Mouse (Mus musculus): Measurements from ENCODE around the gene Ptprn2. TPM values are rescaled to one million over a fixed set of nuclear protein-coding genes. Genes with fewer than 3 reads are reported as not detected.

Ptprn2 gene
- polyA plus RNA-seq, 1 experiment from 2014 or later = 0.18 TPM

- peak overlapping the region; percentile 27 for H3K4me3 ChIP-seq (replicated peaks)
- peaks cover 91% of the 10 kb centered on the region for H3K27me3 ChIP-seq
- ATAC-seq (replicated peaks; ENCODE audit: low FRiP score) = peak; percentile 55; the same call in 1 of the 2 replicates
- H3K4me1 ChIP-seq = peaks cover 24% of the 10 kb centered on the region
- WGBS = 2% methylated on average over 30 of the region's 30 CpGs
- H3K9ac ChIP-seq = no peak overlapping the region
- H3K36me3 ChIP-seq = no peaks in the 10 kb centered on the region
- H3K27ac ChIP-seq = no peak overlapping the region
- H3K4me2 ChIP-seq = peak overlapping the region; percentile 58
- H3K9me3 ChIP-seq (replicated peaks) = no peaks in the 10 kb centered on the region
Measured at GRCm38 (mm10) chr12:117160211-117160891, 674.8 kb downstream of the Ptprn2 start.

- 51% methylated on average over 3 of the region's 3 CpGs for WGBS
- peaks cover 81% of the 10 kb centered on the region for H3K27me3 ChIP-seq
- no peak overlapping the region for H3K27ac ChIP-seq
Measured at GRCm38 (mm10) chr12:117162180-117162579, 676.7 kb downstream of the Ptprn2 start.

GRCm38 (mm10) chr12:117163789-117164188, 678.3 kb downstream of the Ptprn2 start:
- Histone ChIP-seq H3K9ac (no peak overlapping the region), H3K36me3 (no peaks in the 10 kb centered on the region), H3K27ac (no peak overlapping the region), H3K4me3 (replicated peaks) (no peak overlapping the region), H3K4me2 (no peak overlapping the region), H3K9me3 (replicated peaks) (no peaks in the 10 kb centered on the region), H3K27me3 (peaks cover 79% of the 10 kb centered on the region), H3K4me1 (peaks cover 20% of the 10 kb centered on the region)
- WGBS = 45% methylated on average over 3 of the region's 3 CpGs
- ATAC-seq (replicated peaks; ENCODE audit: low FRiP score) = no peak

More at GRCm38 (mm10) chr12:117162180-117162579, 676.7 kb downstream of the Ptprn2 start:
- H3K9ac ChIP-seq = no peak overlapping the region
- H3K4me2 ChIP-seq = no peak overlapping the region
- H3K9me3 ChIP-seq (replicated peaks) = no peaks in the 10 kb centered on the region
- H3K4me1 ChIP-seq = peaks cover 20% of the 10 kb centered on the region
- ATAC-seq (replicated peaks; ENCODE audit: low FRiP score) = no peak
- H3K4me3 ChIP-seq (replicated peaks) = no peak overlapping the region
- no peaks in the 10 kb centered on the region for H3K36me3 ChIP-seq

GRCm38 (mm10) chr12:117166266-117166665, 680.7 kb downstream of the Ptprn2 start:
- Histone ChIP-seq H3K27ac (no peak overlapping the region), H3K9me3 (replicated peaks) (no peaks in the 10 kb centered on the region), H3K36me3 (no peaks in the 10 kb centered on the region), H3K27me3 (peaks cover 72% of the 10 kb centered on the region), H3K4me1 (no peaks in the 10 kb centered on the region), H3K9ac (no peak overlapping the region), H3K4me2 (no peak overlapping the region), H3K4me3 (replicated peaks) (no peak overlapping the region)
- no peak for ATAC-seq (replicated peaks; ENCODE audit: low FRiP score)
- 82% methylated on average over 5 of the region's 5 CpGs for WGBS

GRCm38 (mm10) chr12:117169670-117170069, 684.1 kb downstream of the Ptprn2 start:
- Histone ChIP-seq H3K9me3 (replicated peaks) (no peaks in the 10 kb centered on the region), H3K4me3 (replicated peaks) (no peak overlapping the region), H3K27ac (no peak overlapping the region), H3K36me3 (no peaks in the 10 kb centered on the region), H3K4me2 (no peak overlapping the region), H3K9ac (no peak overlapping the region), H3K4me1 (0 out of 2 replicates have a peak, but pooled peaks cover 7% of the 10 kb centered on the region), H3K27me3 (peaks cover 67% of the 10 kb centered on the region)
- ATAC-seq (replicated peaks; ENCODE audit: low FRiP score) = no peak
- 57% methylated on average over 5 of the region's 5 CpGs for WGBS

- H3K36me3 ChIP-seq = no peaks in the 10 kb centered on the region
- H3K9me3 ChIP-seq (replicated peaks) = no peaks in the 10 kb centered on the region
- H3K4me2 ChIP-seq = no peak overlapping the region
- no peak overlapping the region for H3K27ac ChIP-seq
- WGBS = 51% methylated on average over 2 of the region's 2 CpGs
- H3K9ac ChIP-seq = no peak overlapping the region
- 0 out of 2 replicates have a peak, but pooled peaks cover 7% of the 10 kb centered on the region for H3K4me1 ChIP-seq
- ATAC-seq (replicated peaks; ENCODE audit: low FRiP score) = peak; percentile 28; the same call in 1 of the 2 replicates
- no peak overlapping the region for H3K4me3 ChIP-seq (replicated peaks)
- H3K27me3 ChIP-seq = peaks cover 65% of the 10 kb centered on the region
Measured at GRCm38 (mm10) chr12:117172529-117172884, 687.0 kb downstream of the Ptprn2 start.

GRCm38 (mm10) chr12:117172885-117173529, 687.5 kb downstream of the Ptprn2 start:
- peak; percentile 34; the same call in 1 of the 2 replicates for ATAC-seq (replicated peaks; ENCODE audit: low FRiP score)
- H3K9ac ChIP-seq = no peak overlapping the region
- H3K4me3 ChIP-seq (replicated peaks) = no peak overlapping the region
- H3K4me1 ChIP-seq = 0 out of 2 replicates have a peak, but pooled peaks cover 7% of the 10 kb centered on the region
- no peak overlapping the region for H3K27ac ChIP-seq
- no peaks in the 10 kb centered on the region for H3K36me3 ChIP-seq
- no peaks in the 10 kb centered on the region for H3K9me3 ChIP-seq (replicated peaks)
- no peak overlapping the region for H3K4me2 ChIP-seq
- WGBS = 21% methylated on average over 11 of the region's 11 CpGs
- peaks cover 62% of the 10 kb centered on the region for H3K27me3 ChIP-seq

- no peaks in the 10 kb centered on the region for H3K36me3 ChIP-seq
- H3K27ac ChIP-seq = no peak overlapping the region
- ATAC-seq (replicated peaks; ENCODE audit: low FRiP score) = no peak
- WGBS = 13% methylated on average over 3 of the region's 3 CpGs
- 0 out of 2 replicates have a peak, but pooled peaks cover 7% of the 10 kb centered on the region for H3K4me1 ChIP-seq
- H3K4me3 ChIP-seq (replicated peaks) = no peak overlapping the region
- H3K27me3 ChIP-seq = peaks cover 50% of the 10 kb centered on the region
- H3K9me3 ChIP-seq (replicated peaks) = no peaks in the 10 kb centered on the region
- no peak overlapping the region for H3K4me2 ChIP-seq
- H3K9ac ChIP-seq = no peak overlapping the region
Measured at GRCm38 (mm10) chr12:117174189-117174588, 688.7 kb downstream of the Ptprn2 start.

GRCm38 (mm10) chr12:117175072-117175681, 689.7 kb downstream of the Ptprn2 start:
- no peak overlapping the region for H3K9ac ChIP-seq

GRCm38 (mm10) chr12:117176259-117176823, 690.8 kb downstream of the Ptprn2 start:
- Histone ChIP-seq H3K4me1 (0 out of 2 replicates have a peak, but pooled peaks cover 7% of the 10 kb centered on the region), H3K27ac (no peak overlapping the region), H3K4me2 (no peak overlapping the region), H3K9me3 (replicated peaks) (no peaks in the 10 kb centered on the region), H3K9ac (no peak overlapping the region), H3K27me3 (peaks cover 40% of the 10 kb centered on the region), H3K36me3 (no peaks in the 10 kb centered on the region), H3K4me3 (replicated peaks) (no peak overlapping the region)
- 60% methylated on average over 13 of the region's 13 CpGs for WGBS
- no peak for ATAC-seq (replicated peaks; ENCODE audit: low FRiP score)

More at GRCm38 (mm10) chr12:117175072-117175681, 689.7 kb downstream of the Ptprn2 start:
- H3K4me2 ChIP-seq = no peak overlapping the region
- no peak overlapping the region for H3K4me3 ChIP-seq (replicated peaks)
- H3K9me3 ChIP-seq (replicated peaks) = no peaks in the 10 kb centered on the region
- ATAC-seq (replicated peaks; ENCODE audit: low FRiP score) = no peak
- WGBS = 81% methylated on average over 15 of the region's 15 CpGs
- H3K27me3 ChIP-seq = peaks cover 44% of the 10 kb centered on the region
- H3K4me1 ChIP-seq = 0 out of 2 replicates have a peak, but pooled peaks cover 7% of the 10 kb centered on the region
- no peak overlapping the region for H3K27ac ChIP-seq
- no peaks in the 10 kb centered on the region for H3K36me3 ChIP-seq

- Histone ChIP-seq H3K9me3 (replicated peaks) (no peaks in the 10 kb centered on the region), H3K27me3 (no peaks in the 10 kb centered on the region), H3K4me1 (no peaks in the 10 kb centered on the region), H3K4me3 (replicated peaks) (no peak overlapping the region), H3K4me2 (no peak overlapping the region), H3K9ac (no peak overlapping the region), H3K36me3 (no peaks in the 10 kb centered on the region), H3K27ac (no peak overlapping the region)
- 82% methylated on average over 3 of the region's 3 CpGs for WGBS
- no peak for ATAC-seq (replicated peaks; ENCODE audit: low FRiP score)
Measured at GRCm38 (mm10) chr12:117187167-117187566, 701.6 kb downstream of the Ptprn2 start.

GRCm38 (mm10) chr12:117192001-117192400, 706.5 kb downstream of the Ptprn2 start:
- no peaks in the 10 kb centered on the region for H3K36me3 ChIP-seq
- H3K4me3 ChIP-seq (replicated peaks) = no peak overlapping the region
- no peak overlapping the region for H3K4me2 ChIP-seq
- no peak overlapping the region for H3K9ac ChIP-seq
- WGBS = 82% methylated on average over 4 of the region's 4 CpGs
- no peaks in the 10 kb centered on the region for H3K9me3 ChIP-seq (replicated peaks)
- ATAC-seq (replicated peaks; ENCODE audit: low FRiP score) = no peak
- 0 out of 2 replicates have a peak, but pooled peaks cover 4% of the 10 kb centered on the region for H3K4me1 ChIP-seq
- H3K27me3 ChIP-seq = peaks cover 11% of the 10 kb centered on the region
- H3K27ac ChIP-seq = no peak overlapping the region
